Mouse (Mus musculus) forebrain, embryonic 16.5 days (tissue): ENCODE measurements around the gene Srebf2. TPM values are rescaled to one million over a fixed set of nuclear protein-coding genes. Genes with fewer than 3 reads are reported as not detected.
A peak's percentile ranks its signal among the peaks of the same experiment; 100 is the strongest.

Experiments used
- ATAC-seq: fragments of 200-750 bp; cut with Nextera tagmentation; 2 replicates; pipeline ENCODE4 v1.8.0; 2017; ENCODE audit warnings: mild to moderate bottlenecking, moderate library complexity
- H3K27ac ChIP-seq: fragments of 300-500 bp; sonication (generic); 2 replicates; pipeline ENCODE4 v1.5.1; 2014; ENCODE audit warnings: low read length, control low read depth
- H3K27me3 ChIP-seq: fragments of 300-500 bp; sonication (generic); replicated peaks from 2 replicates; pipeline ENCODE4 v1.6.1; 2014; ENCODE audit warnings: low read length; ENCODE audit not compliant: control insufficient read depth, insufficient read depth
- H3K36me3 ChIP-seq: fragments of 300-500 bp; sonication (generic); 2 replicates; pipeline ENCODE4 v1.6.1; 2014; ENCODE audit not compliant: control insufficient read depth, insufficient read depth
- H3K4me1 ChIP-seq: fragments of 300-500 bp; sonication (generic); replicated peaks from 2 replicates; pipeline ENCODE4 v1.6.1; 2014; ENCODE audit warnings: low read length; ENCODE audit not compliant: control insufficient read depth, insufficient read depth
- H3K4me2 ChIP-seq: fragments of 300-500 bp; sonication (generic); 2 replicates; pipeline ENCODE4 v1.6.1; 2014; ENCODE audit warnings: mild to moderate bottlenecking, low read length, control low read depth
- H3K4me3 ChIP-seq: fragments of 300-500 bp; sonication (generic); replicated peaks from 2 replicates; pipeline ENCODE4 v1.5.1; 2014; ENCODE audit warnings: mild to moderate bottlenecking, low read length, control low read depth
- H3K9ac ChIP-seq: fragments of 300-500 bp; sonication (generic); replicated peaks from 2 replicates; pipeline ENCODE4 v1.6.1; 2014; ENCODE audit warnings: low read depth, low read length, control low read depth
- H3K9me3 ChIP-seq: fragments of 300-500 bp; sonication (generic); 2 replicates; pipeline ENCODE4 v1.6.1; 2016; ENCODE audit warnings: low read length; ENCODE audit not compliant: control insufficient read depth
- WGBS: fragments of 180-500 bp; shearing (Covaris S2); extraction: QIAGEN DNeasy Blood & Tissue Kit; methylation state at CpG from one replicate; pipeline ENCODE4 v1.1.7; 2014; 5-methylcytosine and 5-hydroxymethylcytosine counted together
- polyA plus RNA-seq: library from polyadenylated mRNA; unstranded; fragments of >200 nt; fragmentation: Nextera tagmentation; extraction: Ambion mirVana; gene quantifications from 2 replicates; pipeline ENCODE4 v1.2.1, GENCODE M21; 2015

The Srebf2 gene
- polyA plus RNA-seq, 1 experiment from 2014 or later = 229 TPM

- H3K27ac ChIP-seq = no peak overlapping the region
- no peak overlapping the region for H3K9ac ChIP-seq
- no peaks in the 10 kb centered on the region for H3K27me3 ChIP-seq
- no peaks in the 10 kb centered on the region for H3K9me3 ChIP-seq
- H3K36me3 ChIP-seq = peaks cover 54% of the 10 kb centered on the region
- WGBS = 87% methylated on average over 11 of the region's 11 CpGs
- ATAC-seq = no peak
- no peak overlapping the region for H3K4me3 ChIP-seq
- no peaks in the 10 kb centered on the region for H3K4me1 ChIP-seq
- H3K4me2 ChIP-seq = no peak overlapping the region
These were observed 51.0 kb downstream of the Srebf2 start for GRCm38 (mm10) chr15:82197937-82198336.

- 85% methylated on average over 7 of the region's 7 CpGs for WGBS
- Histone ChIP-seq H3K27me3 (no peaks in the 10 kb centered on the region), H3K36me3 (peaks cover 51% of the 10 kb centered on the region), H3K4me1 (no peaks in the 10 kb centered on the region), H3K4me2 (no peak overlapping the region), H3K9ac (no peak overlapping the region), H3K4me3 (no peak overlapping the region), H3K9me3 (no peaks in the 10 kb centered on the region), H3K27ac (no peak overlapping the region)
- ATAC-seq = no peak
These were observed 51.4 kb downstream of the Srebf2 start for GRCm38 (mm10) chr15:82198342-82198741.

GRCm38 (mm10) chr15:82199546-82199945 is 52.6 kb downstream of the Srebf2 start:
- Histone ChIP-seq H3K27me3 (no peaks in the 10 kb centered on the region), H3K4me1 (peaks cover 3% of the 10 kb centered on the region; the same call in 1 of the 2 replicates), H3K9me3 (no peaks in the 10 kb centered on the region), H3K27ac (no peak overlapping the region), H3K4me2 (no peak overlapping the region), H3K9ac (no peak overlapping the region), H3K36me3 (peaks cover 48% of the 10 kb centered on the region), H3K4me3 (no peak overlapping the region)
- no peak for ATAC-seq
- 87% methylated on average over 12 of the region's 12 CpGs for WGBS

- Histone ChIP-seq H3K4me1 (peaks cover 21% of the 10 kb centered on the region), H3K9me3 (no peaks in the 10 kb centered on the region), H3K36me3 (peaks cover 32% of the 10 kb centered on the region), H3K27ac (no peak overlapping the region), H3K4me3 (no peak overlapping the region), H3K4me2 (no peak overlapping the region), H3K9ac (no peak overlapping the region), H3K27me3 (peaks cover 7% of the 10 kb centered on the region)
- 89% methylated on average over 6 of the region's 6 CpGs for WGBS
- no peak for ATAC-seq
These were observed 55.1 kb downstream of the Srebf2 start for GRCm38 (mm10) chr15:82202086-82202485.

- H3K4me3 ChIP-seq = no peak overlapping the region
- no peak overlapping the region for H3K9ac ChIP-seq
- 96% methylated on average over 10 of the region's 10 CpGs for WGBS
- H3K9me3 ChIP-seq = no peaks in the 10 kb centered on the region
- peaks cover 24% of the 10 kb centered on the region for H3K36me3 ChIP-seq
- no peak overlapping the region for H3K4me2 ChIP-seq
- H3K27ac ChIP-seq = no peak overlapping the region
- H3K4me1 ChIP-seq = peaks cover 26% of the 10 kb centered on the region
- no peak for ATAC-seq
- peaks cover 10% of the 10 kb centered on the region for H3K27me3 ChIP-seq
These were observed 56.1 kb downstream of the Srebf2 start for GRCm38 (mm10) chr15:82203090-82203489.

- Histone ChIP-seq H3K9ac (no peak overlapping the region), H3K9me3 (no peaks in the 10 kb centered on the region), H3K36me3 (peaks cover 20% of the 10 kb centered on the region), H3K27ac (no peak overlapping the region), H3K4me2 (no peak overlapping the region), H3K27me3 (peaks cover 10% of the 10 kb centered on the region), H3K4me1 (peaks cover 26% of the 10 kb centered on the region), H3K4me3 (no peak overlapping the region)
- ATAC-seq = no peak
- 62% methylated on average over 20 of the region's 20 CpGs for WGBS
These were observed 56.8 kb downstream of the Srebf2 start for GRCm38 (mm10) chr15:82203611-82204351.

- Histone ChIP-seq H3K9ac (no peak overlapping the region), H3K4me3 (no peak overlapping the region), H3K4me1 (peaks cover 26% of the 10 kb centered on the region), H3K27me3 (peaks cover 16% of the 10 kb centered on the region), H3K4me2 (no peak overlapping the region), H3K27ac (no peak overlapping the region), H3K9me3 (no peaks in the 10 kb centered on the region), H3K36me3 (peaks cover 17% of the 10 kb centered on the region)
- WGBS = 62% methylated on average over 9 of the region's 10 CpGs
- ATAC-seq = no peak
These were observed 57.8 kb downstream of the Srebf2 start for GRCm38 (mm10) chr15:82204680-82205371.

- no peak overlapping the region for H3K4me2 ChIP-seq
- no peak overlapping the region for H3K27ac ChIP-seq
- ATAC-seq = peak; percentile 73
- H3K4me1 ChIP-seq = peaks cover 28% of the 10 kb centered on the region
- no peak overlapping the region for H3K4me3 ChIP-seq
- 40% methylated on average over 9 of the region's 9 CpGs for WGBS
- H3K9ac ChIP-seq = 0 out of 2 replicates have a peak overlapping the region, but pooled peaks have one; percentile 12
- peaks cover 12% of the 10 kb centered on the region for H3K36me3 ChIP-seq
- peaks cover 31% of the 10 kb centered on the region for H3K27me3 ChIP-seq
- H3K9me3 ChIP-seq = no peaks in the 10 kb centered on the region
These were observed 59.6 kb downstream of the Srebf2 start for GRCm38 (mm10) chr15:82206365-82207104.

- Histone ChIP-seq H3K27me3 (peaks cover 37% of the 10 kb centered on the region), H3K9ac (0 out of 2 replicates have a peak overlapping the region, but pooled peaks have one; percentile 12)
These were observed 60.1 kb downstream of the Srebf2 start for GRCm38 (mm10) chr15:82207105-82207459.

More at GRCm38 (mm10) chr15:82207105-82207459, 60.1 kb downstream of the Srebf2 start:
- no peak for ATAC-seq
- Histone ChIP-seq H3K36me3 (peaks cover 9% of the 10 kb centered on the region), H3K27ac (no peak overlapping the region), H3K4me2 (no peak overlapping the region), H3K4me1 (peaks cover 34% of the 10 kb centered on the region), H3K9me3 (no peaks in the 10 kb centered on the region), H3K4me3 (no peak overlapping the region)
- 12% methylated on average over 34 of the region's 34 CpGs for WGBS
